Mouse (Mus musculus): ENCODE measurements at regions not wholly inside any gene's neighbourhood (a gene's known extent, or its start where the extent isn't known, plus 50 kb on each side); places are given as distances from the start of the nearest gene placed in this dataset.

DNA sequence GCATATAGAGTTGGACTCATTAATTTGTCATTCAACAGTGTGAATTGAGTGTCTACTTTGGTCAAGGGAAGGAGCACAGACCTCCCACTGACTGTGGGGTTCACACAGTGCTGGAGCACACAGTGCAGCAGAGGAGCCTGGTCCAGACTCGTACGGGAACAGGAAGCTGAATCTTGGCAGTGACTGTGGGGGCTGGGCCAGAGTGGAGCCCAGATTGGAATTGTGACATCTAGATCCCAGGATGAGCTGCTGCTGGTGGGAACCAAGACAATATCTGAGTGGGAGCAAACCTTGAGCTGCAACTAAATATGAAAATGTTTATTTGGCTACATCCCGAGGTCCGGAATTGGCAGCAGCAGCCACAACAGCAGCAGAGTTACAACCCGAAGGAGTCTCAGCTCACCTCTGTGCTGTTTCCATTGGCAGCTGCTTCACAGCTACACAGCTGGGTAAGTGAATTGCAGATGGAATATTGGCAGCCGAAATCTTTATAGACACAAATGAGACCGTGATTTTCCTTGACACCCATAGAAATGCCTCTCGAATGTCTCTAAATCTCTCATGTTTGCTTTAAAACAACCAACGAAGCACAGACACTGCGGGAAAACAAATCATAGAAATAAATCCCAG, 181.5 kb downstream of the Dad1 start:
- Histone ChIP-seq H3K4me3 (ENCODE audit: low read depth, low read length) (no peak overlapping the region), H3K4me1 (replicated peaks; ENCODE audit: control insufficient read depth, insufficient read depth, low read length) (no peaks in the 10 kb centered on the region), H3K27me3 (replicated peaks; ENCODE audit: control insufficient read depth, insufficient read depth, low read length) (no peaks in the 10 kb centered on the region), H3K36me3 (ENCODE audit: control insufficient read depth, insufficient read depth) (no peaks in the 10 kb centered on the region), H3K4me2 (replicated peaks; ENCODE audit: low read depth) (peak overlapping the region; percentile 7; the same call in 1 of the 2 replicates), H3K9me3 (ENCODE audit: control insufficient read depth) (no peaks in the 10 kb centered on the region), H3K27ac (ENCODE audit: low read depth, low read length) (no peak overlapping the region), H3K9ac (ENCODE audit: low read depth, low read length) (no peak overlapping the region)
- ATAC-seq, result no peak
- no peak for TF ChIP-seq CTCF (IDR thresholded peaks at IDR 0.05; ENCODE audit: low read depth)
- 52% methylated on average over 10 of the region's 10 CpGs for WGBS

DNA sequence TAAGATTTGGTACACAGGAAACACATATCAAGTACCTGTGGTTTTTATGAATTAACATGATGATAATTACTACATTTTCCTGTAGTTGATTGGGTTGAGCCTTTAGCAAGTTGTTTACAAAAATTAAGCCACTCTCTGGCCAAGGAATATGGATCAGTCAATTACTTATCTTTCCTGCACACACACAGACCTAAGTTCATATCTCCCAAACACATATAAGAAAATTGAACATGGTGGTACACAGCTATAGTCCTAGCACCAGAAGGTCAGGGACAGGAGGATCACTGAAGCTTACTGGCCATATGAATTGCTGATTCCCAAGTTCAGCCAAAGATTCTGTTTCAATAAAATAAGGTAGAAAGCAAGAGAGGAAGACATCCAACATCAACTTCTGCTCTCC, 183.7 kb downstream of the Dad1 start:
- Histone ChIP-seq H3K9ac (ENCODE audit: low read depth, low read length) (no peak overlapping the region), H3K4me1 (replicated peaks; ENCODE audit: control insufficient read depth, insufficient read depth, low read length) (no peaks in the 10 kb centered on the region), H3K4me2 (replicated peaks; ENCODE audit: low read depth) (no peak overlapping the region), H3K4me3 (ENCODE audit: low read depth, low read length) (no peak overlapping the region), H3K36me3 (ENCODE audit: control insufficient read depth, insufficient read depth) (no peaks in the 10 kb centered on the region), H3K27ac (ENCODE audit: low read depth, low read length) (no peak overlapping the region), H3K27me3 (replicated peaks; ENCODE audit: control insufficient read depth, insufficient read depth, low read length) (no peaks in the 10 kb centered on the region), H3K9me3 (ENCODE audit: control insufficient read depth) (no peaks in the 10 kb centered on the region)
- no peak for ATAC-seq
- TF ChIP-seq CTCF (IDR thresholded peaks at IDR 0.05; ENCODE audit: low read depth), result no peak

DNA sequence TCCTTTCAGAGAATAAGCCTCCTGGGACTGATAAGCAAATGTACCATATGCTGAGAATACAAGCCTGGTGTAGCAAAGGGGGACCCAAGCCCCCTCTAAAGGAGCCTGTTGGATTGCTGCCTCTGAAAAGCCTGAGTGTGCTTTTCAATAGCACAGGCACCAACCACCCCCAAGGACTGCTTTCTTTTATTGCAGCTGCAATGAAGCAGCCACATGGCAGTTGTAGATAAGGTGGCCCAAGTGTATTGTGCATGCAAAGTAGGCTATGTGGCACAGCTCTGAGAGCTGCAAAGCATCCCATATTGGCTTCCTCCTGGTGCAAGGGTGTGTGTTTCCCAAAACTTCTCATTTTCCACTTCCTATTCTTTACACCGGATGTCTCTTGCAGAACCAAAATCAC, 185.2 kb downstream of the Dad1 start:
- H3K27ac ChIP-seq (ENCODE audit: low read depth, low read length), result no peak overlapping the region
- no peak overlapping the region for H3K4me2 ChIP-seq (replicated peaks; ENCODE audit: low read depth)
- no peak overlapping the region for H3K9ac ChIP-seq (ENCODE audit: low read depth, low read length)
- H3K4me1 ChIP-seq (replicated peaks; ENCODE audit: control insufficient read depth, insufficient read depth, low read length), result no peaks in the 10 kb centered on the region
- 84% methylated on average over 1 of the region's 1 CpGs for WGBS
- no peaks in the 10 kb centered on the region for H3K36me3 ChIP-seq (ENCODE audit: control insufficient read depth, insufficient read depth)
- H3K27me3 ChIP-seq (replicated peaks; ENCODE audit: control insufficient read depth, insufficient read depth, low read length), result no peaks in the 10 kb centered on the region
- TF ChIP-seq CTCF (IDR thresholded peaks at IDR 0.05; ENCODE audit: low read depth), result no peak
- H3K9me3 ChIP-seq (ENCODE audit: control insufficient read depth), result no peaks in the 10 kb centered on the region
- H3K4me3 ChIP-seq (ENCODE audit: low read depth, low read length), result no peak overlapping the region
- no peak for ATAC-seq

DNA sequence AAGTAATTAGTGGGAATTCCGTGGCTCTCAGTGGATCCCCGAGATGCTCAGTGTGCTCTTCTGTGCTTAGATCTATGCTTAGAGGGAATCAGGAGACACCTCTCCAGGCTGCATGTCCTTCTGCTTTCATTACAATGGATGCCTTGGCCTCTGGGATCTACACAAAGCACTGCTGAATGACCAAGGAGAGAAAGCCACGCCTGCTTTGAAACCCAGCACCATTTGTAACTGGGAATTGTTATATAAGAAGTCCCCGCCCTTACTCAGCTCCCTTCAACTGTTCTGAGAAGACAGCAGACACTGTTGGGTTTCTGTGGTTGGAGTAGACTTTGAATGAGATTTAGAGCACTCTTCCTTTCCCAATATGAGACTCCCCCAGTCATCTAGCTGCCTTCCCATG, 188.4 kb downstream of the Dad1 start:
- H3K4me3 ChIP-seq (ENCODE audit: low read depth, low read length), result no peak overlapping the region
- H3K9ac ChIP-seq (ENCODE audit: low read depth, low read length), result no peak overlapping the region
- no peaks in the 10 kb centered on the region for H3K27me3 ChIP-seq (replicated peaks; ENCODE audit: control insufficient read depth, insufficient read depth, low read length)
- no peak overlapping the region for H3K27ac ChIP-seq (ENCODE audit: low read depth, low read length)
- H3K9me3 ChIP-seq (ENCODE audit: control insufficient read depth), result no peaks in the 10 kb centered on the region
- no peak for TF ChIP-seq CTCF (IDR thresholded peaks at IDR 0.05; ENCODE audit: low read depth)
- H3K4me1 ChIP-seq (replicated peaks; ENCODE audit: control insufficient read depth, insufficient read depth, low read length), result no peaks in the 10 kb centered on the region
- ATAC-seq, result no peak
- 80% methylated on average over 4 of the region's 4 CpGs for WGBS
- no peak overlapping the region for H3K4me2 ChIP-seq (replicated peaks; ENCODE audit: low read depth)
- no peaks in the 10 kb centered on the region for H3K36me3 ChIP-seq (ENCODE audit: control insufficient read depth, insufficient read depth)

DNA sequence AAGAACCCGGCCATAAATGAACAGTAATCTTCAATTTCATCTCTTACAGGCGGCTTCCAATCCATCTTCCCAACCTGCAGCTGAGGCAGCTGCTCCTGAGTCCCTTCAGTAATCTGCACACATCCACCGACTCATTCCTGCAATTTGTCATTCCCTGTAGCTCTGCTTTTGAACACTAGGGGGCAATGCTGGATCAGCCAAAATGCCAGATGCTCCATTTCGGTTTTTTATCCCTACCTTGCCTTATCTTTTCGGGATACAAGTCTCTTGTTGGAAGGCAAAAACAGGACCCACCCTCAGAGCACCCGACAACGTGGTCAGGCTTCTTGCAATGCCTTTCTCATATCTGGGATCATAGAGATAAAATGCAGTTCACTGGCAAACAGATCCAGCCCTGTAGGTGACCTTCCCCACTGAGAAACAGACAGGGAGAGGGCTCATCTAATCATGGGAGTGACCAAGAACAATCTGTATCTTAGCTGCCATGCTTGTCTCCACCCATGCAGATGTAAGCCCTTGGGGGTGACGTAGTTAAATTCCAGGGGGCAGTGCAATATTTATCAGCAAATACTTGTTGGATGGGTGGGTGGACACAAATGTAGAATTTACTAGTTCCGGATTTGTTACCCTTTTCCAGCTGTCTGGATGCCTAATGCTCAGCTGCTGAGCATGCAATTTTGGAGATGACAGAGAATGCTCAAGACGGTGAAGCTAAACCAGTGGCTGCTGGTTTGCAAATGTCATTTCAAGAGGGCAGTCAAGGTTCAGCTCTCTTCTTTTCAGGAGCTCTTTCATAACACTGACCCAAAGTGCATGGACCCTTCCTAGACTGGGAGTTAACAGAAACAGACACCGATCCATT, 189.1 kb downstream of the Dad1 start:
- H3K27ac ChIP-seq (ENCODE audit: low read depth, low read length), result no peak overlapping the region
- no peak overlapping the region for H3K4me3 ChIP-seq (ENCODE audit: low read depth, low read length)
- peak; percentile 45; the same call in 1 of the 2 replicates for ATAC-seq
- no peaks in the 10 kb centered on the region for H3K9me3 ChIP-seq (ENCODE audit: control insufficient read depth)
- no peak overlapping the region for H3K4me2 ChIP-seq (replicated peaks; ENCODE audit: low read depth)
- no peaks in the 10 kb centered on the region for H3K36me3 ChIP-seq (ENCODE audit: control insufficient read depth, insufficient read depth)
- no peaks in the 10 kb centered on the region for H3K4me1 ChIP-seq (replicated peaks; ENCODE audit: control insufficient read depth, insufficient read depth, low read length)
- H3K27me3 ChIP-seq (replicated peaks; ENCODE audit: control insufficient read depth, insufficient read depth, low read length), result no peaks in the 10 kb centered on the region
- 18% methylated on average over 11 of the region's 11 CpGs for WGBS
- H3K9ac ChIP-seq (ENCODE audit: low read depth, low read length), result no peak overlapping the region
- peak; percentile 96 for TF ChIP-seq CTCF (IDR thresholded peaks at IDR 0.05; ENCODE audit: low read depth)

DNA sequence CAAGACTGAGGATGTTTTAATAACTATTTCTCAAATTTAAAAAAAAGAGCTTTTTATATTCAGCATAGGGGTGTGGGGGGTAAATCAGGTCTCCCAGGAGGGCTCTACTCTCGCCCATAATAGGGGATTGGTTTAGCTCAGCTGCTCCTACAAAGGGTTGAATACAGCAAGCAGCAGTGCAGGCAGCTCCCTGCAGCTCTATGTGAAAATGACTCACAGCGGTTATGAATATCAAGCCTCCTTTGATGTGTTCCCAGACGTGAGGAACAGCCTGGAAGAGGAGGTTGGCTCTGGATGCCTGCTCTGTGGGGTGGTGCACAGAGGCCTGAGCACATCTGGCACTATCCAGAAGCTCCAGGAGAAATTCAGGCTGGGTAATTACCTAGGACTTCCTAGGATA, 192.3 kb downstream of the Dad1 start:
- H3K27ac ChIP-seq (ENCODE audit: low read depth, low read length), result no peak overlapping the region
- 53% methylated on average over 3 of the region's 3 CpGs for WGBS

More for the DNA sequence above, 192.3 kb downstream of the Dad1 start:
- Histone ChIP-seq H3K9ac (ENCODE audit: low read depth, low read length) (no peak overlapping the region), H3K4me1 (replicated peaks; ENCODE audit: control insufficient read depth, insufficient read depth, low read length) (no peaks in the 10 kb centered on the region), H3K9me3 (ENCODE audit: control insufficient read depth) (no peaks in the 10 kb centered on the region), H3K4me3 (ENCODE audit: low read depth, low read length) (no peak overlapping the region), H3K4me2 (replicated peaks; ENCODE audit: low read depth) (no peak overlapping the region), H3K27me3 (replicated peaks; ENCODE audit: control insufficient read depth, insufficient read depth, low read length) (no peaks in the 10 kb centered on the region; the same call in 1 of the 2 replicates), H3K36me3 (ENCODE audit: control insufficient read depth, insufficient read depth) (no peaks in the 10 kb centered on the region)
- TF ChIP-seq CTCF (IDR thresholded peaks at IDR 0.05; ENCODE audit: low read depth), result no peak
- ATAC-seq, result no peak
